Mouse (Mus musculus) embryonic facial prominence, embryonic 11.5 days (tissue): ENCODE data around the gene Lpxn. TPM values are rescaled to one million over a fixed set of nuclear protein-coding genes. Genes with fewer than 3 reads are reported as not detected.

Source experiments
- ATAC-seq: fragments of 200-750 bp; cut with Nextera tagmentation; replicated peaks from 2 replicates; pipeline ENCODE4 v1.8.0; 2017; ENCODE audit warnings: low read depth; ENCODE audit not compliant: insufficient number of reproducible peaks, low FRiP score, low TSS enrichment
- DNase-seq: peaks from one replicate; pipeline ENCODE4 v3.0.0-alpha.2; 2015; ENCODE audit warnings: low spot score
- H3K27ac ChIP-seq: fragments of 300-500 bp; sonication (generic); replicated peaks from 2 replicates; pipeline ENCODE4 v1.5.1; 2014; ENCODE audit warnings: mild to moderate bottlenecking, low read depth, low read length, control low read depth
- H3K27me3 ChIP-seq: fragments of 300-500 bp; sonication (generic); 2 replicates; pipeline ENCODE4 v1.6.1; 2014; ENCODE audit warnings: mild to moderate bottlenecking, low read length, moderate library complexity, mixed read lengths; ENCODE audit not compliant: control insufficient read depth, insufficient read depth
- H3K36me3 ChIP-seq: fragments of 300-500 bp; sonication (generic); replicated peaks from 2 replicates; pipeline ENCODE4 v1.6.1; 2014; ENCODE audit warnings: low read depth, mild to moderate bottlenecking, low read length, moderate library complexity, mixed read lengths; ENCODE audit not compliant: control insufficient read depth, insufficient read depth
- H3K4me1 ChIP-seq: fragments of 300-500 bp; sonication (generic); 2 replicates; pipeline ENCODE4 v1.6.1; 2014; ENCODE audit warnings: low read length, mixed read lengths; ENCODE audit not compliant: control insufficient read depth, insufficient read depth
- H3K4me2 ChIP-seq: fragments of 300-500 bp; sonication (generic); 2 replicates; pipeline ENCODE4 v1.6.1; 2014; ENCODE audit warnings: low read depth, mild to moderate bottlenecking, control low read depth, low read length, moderate library complexity
- H3K4me3 ChIP-seq: fragments of 300-500 bp; sonication (generic); 2 replicates; pipeline ENCODE4 v1.5.1; 2014; ENCODE audit warnings: low read depth, low read length, control low read depth
- H3K9ac ChIP-seq: fragments of 300-500 bp; sonication (generic); replicated peaks from 2 replicates; pipeline ENCODE4 v1.6.1; 2014; ENCODE audit warnings: mild to moderate bottlenecking, control low read depth, low read length
- H3K9me3 ChIP-seq: fragments of 300-500 bp; sonication (generic); replicated peaks from 2 replicates; pipeline ENCODE4 v1.6.1; 2016; ENCODE audit warnings: mild to moderate bottlenecking, low read length, inconsistent platforms, mixed read lengths; ENCODE audit not compliant: control insufficient read depth
- WGBS: fragments of 180-500 bp; shearing (Covaris S2); extraction: QIAGEN DNeasy Blood & Tissue Kit; methylation state at CpG from one replicate; pipeline ENCODE4 v1.1.7; 2014; 5-methylcytosine and 5-hydroxymethylcytosine counted together
- polyA plus RNA-seq: library from polyadenylated mRNA; unstranded; fragments of >200 nt; fragmentation: Nextera tagmentation; extraction: Ambion mirVana; gene quantifications from 2 replicates; pipeline ENCODE4 v1.2.1, GENCODE M21; 2014

The Lpxn gene
- polyA plus RNA-seq, 1 experiment from 2014 or later, result 0.80 TPM

DNA sequence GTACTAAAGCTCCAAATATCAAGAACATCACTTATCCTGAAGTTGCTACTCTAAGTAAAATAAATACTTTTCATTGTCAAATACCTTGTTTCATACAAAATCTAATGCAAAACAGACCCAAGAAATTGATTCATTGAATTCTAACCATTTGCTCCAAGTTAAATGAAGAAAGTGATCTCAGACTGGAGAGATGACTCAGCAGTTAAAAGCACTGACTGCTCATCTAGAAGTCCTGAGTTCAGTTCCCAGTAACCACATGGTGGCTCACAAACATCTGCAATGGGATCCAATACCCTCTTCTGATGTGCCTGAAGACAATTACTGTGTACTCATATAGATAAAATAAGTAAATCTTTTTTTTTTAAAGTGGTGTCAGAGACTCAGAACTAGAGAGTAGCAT lies 15.6 kb upstream of the Lpxn start:
- DNase-seq (no peak), ATAC-seq (no peak)
- no peaks in the 10 kb centered on the region for H3K4me1 ChIP-seq
- H3K4me3 ChIP-seq, result no peak overlapping the region
- no peak overlapping the region for H3K4me2 ChIP-seq
- no peaks in the 10 kb centered on the region for H3K36me3 ChIP-seq
- H3K9ac ChIP-seq, result no peak overlapping the region
- H3K27ac ChIP-seq, result no peak overlapping the region
- no peaks in the 10 kb centered on the region for H3K9me3 ChIP-seq
- H3K27me3 ChIP-seq, result no peaks in the 10 kb centered on the region

GRCm38 (mm10) chr19:12786803-12787395 lies 9.1 kb upstream of the Lpxn start:
- no peak overlapping the region for H3K4me3 ChIP-seq
- H3K27ac ChIP-seq, result no peak overlapping the region
- H3K4me2 ChIP-seq, result no peak overlapping the region
- 81% methylated on average over 2 of the region's 2 CpGs for WGBS
- no peak overlapping the region for H3K9ac ChIP-seq
- H3K4me1 ChIP-seq, result no peaks in the 10 kb centered on the region
- no peaks in the 10 kb centered on the region for H3K27me3 ChIP-seq
- ATAC-seq (no peak), DNase-seq (no peak)
- H3K9me3 ChIP-seq, result no peaks in the 10 kb centered on the region
- no peaks in the 10 kb centered on the region for H3K36me3 ChIP-seq

DNA sequence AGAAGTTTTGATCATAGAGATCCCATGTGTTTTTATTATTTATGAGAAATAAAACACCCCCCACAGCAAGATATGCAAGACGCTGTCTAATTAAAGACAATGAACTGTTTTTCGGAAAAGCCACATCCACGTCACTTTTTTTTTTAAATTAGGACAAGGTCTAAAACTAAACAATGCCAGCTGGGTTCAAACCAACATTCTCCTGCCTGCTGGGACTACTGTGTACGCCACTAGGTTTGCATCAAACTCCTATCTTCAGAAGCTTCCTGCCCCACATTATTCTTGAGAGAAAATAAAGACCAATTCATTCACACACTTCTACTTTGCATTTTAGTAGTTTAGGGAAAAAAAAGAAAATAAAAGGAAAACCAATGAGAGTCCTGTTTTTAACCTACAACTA lies 8.3 kb upstream of the Lpxn start:
- H3K9me3 ChIP-seq, result no peaks in the 10 kb centered on the region
- H3K27me3 ChIP-seq, result no peaks in the 10 kb centered on the region
- H3K4me2 ChIP-seq, result no peak overlapping the region
- H3K27ac ChIP-seq, result no peak overlapping the region
- no peak overlapping the region for H3K9ac ChIP-seq
- H3K4me3 ChIP-seq, result no peak overlapping the region
- no peaks in the 10 kb centered on the region for H3K36me3 ChIP-seq
- WGBS, result 90% methylated on average over 4 of the region's 4 CpGs
- ATAC-seq (no peak), DNase-seq (no peak)
- H3K4me1 ChIP-seq, result no peaks in the 10 kb centered on the region

- Histone ChIP-seq H3K27ac (no peak overlapping the region), H3K36me3 (no peaks in the 10 kb centered on the region), H3K4me3 (no peak overlapping the region), H3K27me3 (no peaks in the 10 kb centered on the region), H3K9me3 (no peaks in the 10 kb centered on the region), H3K9ac (no peak overlapping the region), H3K4me1 (no peaks in the 10 kb centered on the region), H3K4me2 (no peak overlapping the region)
- ATAC-seq (no peak), DNase-seq (no peak)
Observed at GRCm38 (mm10) chr19:12792374-12792773, 3.6 kb upstream of the Lpxn start.

- no peaks in the 10 kb centered on the region for H3K36me3 ChIP-seq
- H3K9ac ChIP-seq, result peak overlapping the region; percentile 98
- ATAC-seq (peak; percentile 73), DNase-seq (peak; percentile 92)
- H3K4me2 ChIP-seq, result peak overlapping the region; percentile 46
- H3K27me3 ChIP-seq, result no peaks in the 10 kb centered on the region
- H3K27ac ChIP-seq, result peak overlapping the region; percentile 100
- no peaks in the 10 kb centered on the region for H3K4me1 ChIP-seq
- H3K9me3 ChIP-seq, result no peaks in the 10 kb centered on the region
- peak overlapping the region; percentile 92 for H3K4me3 ChIP-seq
- under 1% methylated on average over 38 of the region's 39 CpGs for WGBS
Observed at GRCm38 (mm10) chr19:12794056-12795044, 1.6 kb upstream of the Lpxn start.

DNA sequence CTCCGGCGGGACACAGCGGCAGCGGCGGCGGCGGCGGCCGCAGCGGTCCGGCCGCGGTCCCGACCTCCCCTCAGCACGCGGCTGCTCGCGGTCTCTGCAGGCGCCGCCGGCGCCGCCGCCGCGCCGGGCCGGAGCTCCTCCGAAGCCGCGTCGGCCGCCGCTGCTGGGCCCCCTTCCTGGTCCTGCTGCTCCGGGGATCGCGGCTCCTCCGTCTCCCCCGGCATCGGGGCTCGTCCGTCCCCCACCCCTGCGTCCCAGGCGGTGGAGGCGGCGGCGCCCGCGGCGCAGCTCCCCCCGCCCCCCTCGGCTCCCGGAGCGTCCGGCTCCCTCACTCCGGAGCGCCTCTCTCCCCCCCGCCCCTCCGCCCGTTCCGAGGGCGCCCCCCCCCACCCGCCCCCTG lies 883 bp upstream of the Lpxn start:
- WGBS, result 0% methylated on average over 20 of the region's 63 CpGs
- peak overlapping the region; percentile 98 for H3K9ac ChIP-seq
- H3K4me3 ChIP-seq, result peak overlapping the region; percentile 92
- DNase-seq (no peak), ATAC-seq (peak; percentile 22)
- no peaks in the 10 kb centered on the region for H3K36me3 ChIP-seq
- H3K9me3 ChIP-seq, result no peaks in the 10 kb centered on the region
- H3K27me3 ChIP-seq, result no peaks in the 10 kb centered on the region
- peak overlapping the region; percentile 100 for H3K27ac ChIP-seq
- no peaks in the 10 kb centered on the region for H3K4me1 ChIP-seq
- peak overlapping the region; percentile 16; the same call in 1 of the 2 replicates for H3K4me2 ChIP-seq

- Histone ChIP-seq H3K4me3 (peak overlapping the region; percentile 92), H3K36me3 (no peaks in the 10 kb centered on the region), H3K27me3 (no peaks in the 10 kb centered on the region), H3K4me2 (peak overlapping the region; percentile 77), H3K9ac (peak overlapping the region; percentile 88), H3K27ac (peak overlapping the region; percentile 100), H3K9me3 (no peaks in the 10 kb centered on the region), H3K4me1 (no peaks in the 10 kb centered on the region)
- ATAC-seq (peak; percentile 4; the same call in 1 of the 2 replicates), DNase-seq (peak; percentile 68)
- under 1% methylated on average over 29 of the region's 29 CpGs for WGBS
Observed at GRCm38 (mm10) chr19:12796328-12796931, 437 bp downstream of the Lpxn start.
